Mouse (Mus musculus): ENCODE data around the gene Pacsin2. TPM values are rescaled to one million over a fixed set of nuclear protein-coding genes. Genes with fewer than 3 reads are reported as not detected.
A peak's percentile ranks its signal among the peaks of the same experiment; 100 is the strongest.
"Not testable (repeated sequence)": the region's sequence is repeated elsewhere in the genome, so short reads cannot be mapped to it uniquely, and the experiment has no call there.

The Pacsin2 gene
- polyA plus RNA-seq, 1 experiment from 2014 or later: 76.4 TPM

DNA sequence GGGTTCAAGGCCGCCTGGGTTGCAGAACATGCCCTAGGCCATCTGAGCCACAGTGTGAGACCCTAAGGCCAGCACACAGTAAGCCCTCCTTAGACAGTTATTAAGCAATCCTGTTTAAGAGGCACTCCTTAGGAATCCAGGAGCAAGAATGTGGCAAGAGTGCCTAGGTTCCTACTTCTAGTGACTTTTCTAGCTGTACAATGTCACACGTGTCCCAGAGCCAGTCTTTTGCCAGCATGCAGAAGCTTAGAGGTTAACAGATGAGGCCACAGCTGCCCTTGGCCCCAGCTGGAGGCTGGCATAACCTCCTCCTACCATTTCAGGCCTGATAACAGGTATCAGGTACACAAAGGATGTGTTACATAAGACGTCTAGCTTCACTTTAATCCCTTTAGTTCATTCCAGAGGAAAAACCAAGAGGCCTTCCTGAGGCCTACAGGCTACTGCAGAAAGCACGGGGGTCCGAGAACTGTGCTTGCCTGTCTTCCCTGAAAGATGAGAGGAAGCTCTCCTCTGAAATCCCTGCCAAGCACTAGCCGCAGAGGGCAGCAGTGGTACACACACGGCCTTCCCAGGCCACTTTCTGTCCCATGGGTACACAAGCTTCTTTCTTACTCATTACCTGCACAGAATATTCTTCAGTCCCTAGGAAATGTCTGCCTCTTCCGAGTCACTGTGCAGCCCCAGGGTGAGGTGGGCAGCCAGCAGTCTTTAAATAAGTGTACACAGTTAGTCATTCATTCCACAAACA is 55.5 kb downstream of the Pacsin2 start:
- 56% methylated on average over 8 of the region's 8 CpGs for WGBS
- no peak overlapping the region for H3K4me2 ChIP-seq (ENCODE audit: low read depth, low read length)

DNA sequence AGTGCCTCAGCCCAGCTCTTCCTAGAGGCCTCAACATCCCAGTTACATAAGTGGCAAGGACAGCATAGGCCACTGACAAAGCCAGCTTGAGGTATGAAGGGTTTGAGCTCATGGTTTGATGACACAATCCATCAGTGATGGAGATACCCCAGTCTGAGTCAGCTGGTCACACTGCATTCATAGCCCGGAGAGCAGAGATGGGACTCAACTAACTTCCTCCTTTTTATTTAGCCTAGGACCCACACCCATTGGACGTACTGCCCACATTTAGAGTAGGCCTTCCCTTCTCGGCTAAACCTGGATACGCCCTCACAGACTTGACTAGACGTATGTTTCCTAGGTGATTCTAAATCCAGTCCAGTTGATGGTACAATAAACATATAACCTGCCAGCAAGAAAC is 56.2 kb downstream of the Pacsin2 start:
- Histone ChIP-seq H3K9me3 (ENCODE audit: control insufficient read depth, low read length) (no peaks in the 10 kb centered on the region), H3K9ac (ENCODE audit: low read depth, low read length) (no peak overlapping the region), H3K4me2 (ENCODE audit: low read depth, low read length) (no peak overlapping the region), H3K4me1 (ENCODE audit: control insufficient read depth, insufficient read depth, low read length) (peaks cover 26% of the 10 kb centered on the region), H3K27ac (ENCODE audit: low read length) (peak overlapping the region; percentile 61; the same call in 1 of the 2 replicates), H3K4me3 (ENCODE audit: low read length) (no peak overlapping the region), H3K36me3 (ENCODE audit: control insufficient read depth, insufficient read depth, low read length) (peaks cover 3% of the 10 kb centered on the region; the same call in 1 of the 2 replicates), H3K27me3 (replicated peaks; ENCODE audit: control insufficient read depth, insufficient read depth, low read length) (no peaks in the 10 kb centered on the region)
- 74% methylated on average over 5 of the region's 5 CpGs for WGBS
- no peak for ATAC-seq

More for the DNA sequence above, 55.5 kb downstream of the Pacsin2 start:
- Histone ChIP-seq H3K4me1 (ENCODE audit: control insufficient read depth, insufficient read depth, low read length) (peaks cover 26% of the 10 kb centered on the region), H3K9ac (ENCODE audit: low read depth, low read length) (no peak overlapping the region), H3K27me3 (replicated peaks; ENCODE audit: control insufficient read depth, insufficient read depth, low read length) (no peaks in the 10 kb centered on the region), H3K4me3 (ENCODE audit: low read length) (no peak overlapping the region), H3K36me3 (ENCODE audit: control insufficient read depth, insufficient read depth, low read length) (peaks cover 3% of the 10 kb centered on the region; the same call in 1 of the 2 replicates), H3K9me3 (ENCODE audit: control insufficient read depth, low read length) (no peaks in the 10 kb centered on the region), H3K27ac (ENCODE audit: low read length) (peak overlapping the region; percentile 61)
- peak; percentile 57; the same call in 1 of the 2 replicates for ATAC-seq

DNA sequence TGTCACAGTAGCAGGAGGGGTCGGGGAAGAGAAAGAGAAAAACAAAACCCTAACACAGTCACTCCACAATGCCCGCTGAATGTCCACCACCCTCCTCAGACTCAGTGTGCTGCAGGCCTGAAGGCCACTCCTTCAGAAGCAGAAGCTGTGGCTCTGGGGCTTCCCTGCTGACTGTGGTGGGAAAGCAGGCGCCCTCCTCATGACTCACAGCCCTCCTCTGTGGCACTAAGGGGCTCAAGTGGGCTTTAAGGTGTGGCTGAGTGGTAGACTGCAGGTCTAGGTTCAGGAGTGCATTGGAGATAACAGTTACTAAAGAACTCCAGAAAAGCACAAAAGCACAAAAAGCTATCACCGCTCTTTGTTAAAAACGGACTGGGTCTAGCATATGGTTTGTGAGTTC is 56.9 kb downstream of the Pacsin2 start:
- no peak overlapping the region for H3K4me2 ChIP-seq (ENCODE audit: low read depth, low read length)
- 84% methylated on average over 5 of the region's 5 CpGs for WGBS
- peaks cover 3% of the 10 kb centered on the region; the same call in 1 of the 2 replicates for H3K36me3 ChIP-seq (ENCODE audit: control insufficient read depth, insufficient read depth, low read length)
- no peak overlapping the region for H3K9ac ChIP-seq (ENCODE audit: low read depth, low read length)
- H3K9me3 ChIP-seq (ENCODE audit: control insufficient read depth, low read length): no peaks in the 10 kb centered on the region
- no peak overlapping the region for H3K27ac ChIP-seq (ENCODE audit: low read length)
- ATAC-seq: no peak
- H3K4me1 ChIP-seq (ENCODE audit: control insufficient read depth, insufficient read depth, low read length): peaks cover 26% of the 10 kb centered on the region
- no peaks in the 10 kb centered on the region for H3K27me3 ChIP-seq (replicated peaks; ENCODE audit: control insufficient read depth, insufficient read depth, low read length)
- no peak overlapping the region for H3K4me3 ChIP-seq (ENCODE audit: low read length)

DNA sequence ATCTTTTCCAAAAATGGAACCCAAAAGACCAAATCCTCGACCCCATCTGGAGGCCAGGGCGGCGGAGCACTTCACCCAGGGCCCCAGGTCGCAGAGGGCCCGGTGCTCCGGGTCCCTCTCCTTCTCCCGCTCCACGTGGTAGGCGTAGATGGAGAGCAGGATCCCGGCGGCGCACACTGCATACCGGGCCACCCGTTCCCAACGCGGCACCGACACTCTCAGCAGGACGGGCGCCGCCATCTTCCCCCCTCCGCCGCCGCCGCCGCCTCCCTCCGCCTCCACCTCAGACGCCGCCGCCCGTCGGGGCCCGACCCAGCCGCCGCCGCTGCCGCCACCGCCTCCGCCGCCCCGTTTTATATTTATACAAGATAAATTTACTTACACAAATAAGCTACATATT is 58.5 kb downstream of the Pacsin2 start:
- H3K27ac ChIP-seq (ENCODE audit: low read length); H3K4me2 ChIP-seq (ENCODE audit: low read depth, low read length); H3K27me3 ChIP-seq (replicated peaks; ENCODE audit: control insufficient read depth, insufficient read depth, low read length); H3K4me3 ChIP-seq (ENCODE audit: low read length); H3K9me3 ChIP-seq (ENCODE audit: control insufficient read depth, low read length); H3K9ac ChIP-seq (ENCODE audit: low read depth, low read length); H3K36me3 ChIP-seq (ENCODE audit: control insufficient read depth, insufficient read depth, low read length): not testable (repeated sequence)
- H3K4me1 ChIP-seq (ENCODE audit: control insufficient read depth, insufficient read depth, low read length): peaks cover 24% of the 10 kb centered on the region
- peak; percentile 61 for ATAC-seq
- WGBS: 88% methylated on average over 20 of the region's 40 CpGs

DNA sequence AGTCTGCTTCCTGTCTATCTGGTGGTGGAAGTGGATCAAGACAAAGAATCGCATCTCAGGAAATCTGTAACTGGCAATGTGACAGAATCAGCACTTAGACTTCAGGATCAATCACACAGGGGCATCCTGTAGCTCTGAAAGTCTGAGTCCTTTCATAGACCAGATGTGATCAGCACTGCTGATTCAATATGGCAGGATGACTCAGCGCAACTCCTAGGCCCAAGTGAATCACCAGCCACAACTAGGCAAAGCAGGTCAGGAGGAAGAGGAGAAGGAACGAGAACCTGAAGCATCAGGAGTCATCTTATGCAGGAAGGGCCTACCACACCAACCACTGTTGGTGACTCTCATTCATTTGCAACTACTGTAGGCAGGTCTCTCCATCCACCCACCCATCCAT is 60.4 kb downstream of the Pacsin2 start:
- Histone ChIP-seq H3K27me3 (replicated peaks; ENCODE audit: control insufficient read depth, insufficient read depth, low read length) (no peaks in the 10 kb centered on the region), H3K4me1 (ENCODE audit: control insufficient read depth, insufficient read depth, low read length) (peaks cover 11% of the 10 kb centered on the region), H3K4me2 (ENCODE audit: low read depth, low read length) (no peak overlapping the region), H3K9ac (ENCODE audit: low read depth, low read length) (no peak overlapping the region), H3K36me3 (ENCODE audit: control insufficient read depth, insufficient read depth, low read length) (peaks cover 3% of the 10 kb centered on the region; the same call in 1 of the 2 replicates), H3K4me3 (ENCODE audit: low read length) (no peak overlapping the region), H3K27ac (ENCODE audit: low read length) (no peak overlapping the region), H3K9me3 (ENCODE audit: control insufficient read depth, low read length) (no peaks in the 10 kb centered on the region)
- WGBS: 91% methylated on average over 3 of the region's 3 CpGs
- no peak for ATAC-seq

DNA sequence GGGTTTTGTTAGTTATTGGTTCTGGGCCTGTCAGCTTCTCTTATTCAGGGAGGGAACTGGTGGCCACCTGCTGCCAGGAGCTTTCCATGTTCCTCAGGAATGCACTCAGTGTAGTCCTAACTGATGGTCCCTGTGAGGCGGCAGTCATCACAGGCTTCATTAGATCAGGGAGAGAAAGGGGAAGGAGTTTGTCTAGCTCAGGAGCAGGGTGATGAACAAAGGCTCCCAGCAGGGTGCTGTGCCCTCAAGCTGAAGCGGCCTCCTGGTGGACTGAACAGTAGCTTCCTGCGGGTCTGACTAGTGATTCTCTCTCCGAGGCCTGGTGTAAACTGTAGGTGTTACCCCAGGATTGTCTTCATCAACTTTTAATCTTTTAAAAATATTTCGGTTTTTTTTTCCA is 61.4 kb downstream of the Pacsin2 start:
- WGBS: 74% methylated on average over 5 of the region's 5 CpGs
- ATAC-seq: no peak
- H3K4me3 ChIP-seq (ENCODE audit: low read length): no peak overlapping the region

DNA sequence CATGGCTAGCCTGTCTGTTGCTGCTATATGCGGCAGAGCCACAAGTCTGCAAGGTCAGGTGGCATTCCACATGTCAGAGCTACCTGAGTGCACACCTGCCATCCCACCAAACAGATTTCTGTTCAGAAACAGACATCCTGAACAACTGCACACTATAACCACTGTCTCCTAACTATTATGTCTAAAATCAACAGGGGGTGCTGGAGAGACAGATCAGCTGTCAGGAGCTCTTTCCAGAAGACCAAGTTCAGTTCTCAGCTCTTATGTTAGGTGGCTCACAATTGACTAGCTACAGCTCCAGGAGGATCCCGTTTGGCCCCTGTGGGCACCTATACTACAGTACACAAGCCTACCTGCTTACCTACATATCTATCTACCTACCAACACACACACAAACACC is 71.7 kb downstream of the Pacsin2 start:
- no peak for ATAC-seq
- 85% methylated on average over 2 of the region's 2 CpGs for WGBS
- H3K9ac ChIP-seq (ENCODE audit: low read depth, low read length): no peak overlapping the region
- H3K4me1 ChIP-seq (ENCODE audit: control insufficient read depth, insufficient read depth, low read length): no peaks in the 10 kb centered on the region
- H3K27ac ChIP-seq (ENCODE audit: low read length): no peak overlapping the region
- H3K4me3 ChIP-seq (ENCODE audit: low read length): no peak overlapping the region
- H3K27me3 ChIP-seq (replicated peaks; ENCODE audit: control insufficient read depth, insufficient read depth, low read length): no peaks in the 10 kb centered on the region
- H3K4me2 ChIP-seq (ENCODE audit: low read depth, low read length): no peak overlapping the region
- H3K36me3 ChIP-seq (ENCODE audit: control insufficient read depth, insufficient read depth, low read length): no peaks in the 10 kb centered on the region
- H3K9me3 ChIP-seq (ENCODE audit: control insufficient read depth, low read length): no peaks in the 10 kb centered on the region

More for the DNA sequence above, 61.4 kb downstream of the Pacsin2 start:
- no peak overlapping the region for H3K27ac ChIP-seq (ENCODE audit: low read length)
- no peaks in the 10 kb centered on the region for H3K27me3 ChIP-seq (replicated peaks; ENCODE audit: control insufficient read depth, insufficient read depth, low read length)
- no peak overlapping the region for H3K4me2 ChIP-seq (ENCODE audit: low read depth, low read length)
- peaks cover 3% of the 10 kb centered on the region; the same call in 1 of the 2 replicates for H3K4me1 ChIP-seq (ENCODE audit: control insufficient read depth, insufficient read depth, low read length)
- no peak overlapping the region for H3K9ac ChIP-seq (ENCODE audit: low read depth, low read length)
- H3K9me3 ChIP-seq (ENCODE audit: control insufficient read depth, low read length): no peaks in the 10 kb centered on the region
- H3K36me3 ChIP-seq (ENCODE audit: control insufficient read depth, insufficient read depth, low read length): peaks cover 3% of the 10 kb centered on the region; the same call in 1 of the 2 replicates

DNA sequence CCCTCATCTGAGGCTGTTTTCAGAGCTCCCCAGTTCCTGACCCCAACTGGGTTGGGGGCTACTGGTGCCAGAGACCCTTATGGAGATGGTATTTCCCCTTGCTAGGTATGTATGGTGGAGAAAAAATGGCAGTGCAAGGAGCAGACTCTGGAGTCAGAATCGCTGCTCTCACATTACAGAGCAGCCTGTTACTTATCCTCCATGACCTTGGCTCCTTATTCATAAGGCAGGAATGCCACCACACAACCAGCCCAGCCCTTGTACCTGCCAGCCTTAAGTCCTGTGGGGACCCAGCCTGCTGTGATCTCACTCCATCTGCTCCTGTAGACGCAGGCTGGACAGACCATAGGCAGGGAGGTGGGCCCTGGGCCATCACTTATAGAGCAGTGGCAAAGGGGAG is 76.5 kb downstream of the Pacsin2 start:
- H3K9me3 ChIP-seq (ENCODE audit: control insufficient read depth, low read length): no peaks in the 10 kb centered on the region
- no peak for ATAC-seq
- no peak overlapping the region for H3K4me2 ChIP-seq (ENCODE audit: low read depth, low read length)
- H3K27me3 ChIP-seq (replicated peaks; ENCODE audit: control insufficient read depth, insufficient read depth, low read length): no peaks in the 10 kb centered on the region
- no peak overlapping the region for H3K9ac ChIP-seq (ENCODE audit: low read depth, low read length)
- H3K36me3 ChIP-seq (ENCODE audit: control insufficient read depth, insufficient read depth, low read length): peaks cover 14% of the 10 kb centered on the region
- no peak overlapping the region for H3K4me3 ChIP-seq (ENCODE audit: low read length)
- no peak overlapping the region for H3K27ac ChIP-seq (ENCODE audit: low read length)
- H3K4me1 ChIP-seq (ENCODE audit: control insufficient read depth, insufficient read depth, low read length): no peaks in the 10 kb centered on the region
- WGBS: 82% methylated on average over 2 of the region's 2 CpGs

DNA sequence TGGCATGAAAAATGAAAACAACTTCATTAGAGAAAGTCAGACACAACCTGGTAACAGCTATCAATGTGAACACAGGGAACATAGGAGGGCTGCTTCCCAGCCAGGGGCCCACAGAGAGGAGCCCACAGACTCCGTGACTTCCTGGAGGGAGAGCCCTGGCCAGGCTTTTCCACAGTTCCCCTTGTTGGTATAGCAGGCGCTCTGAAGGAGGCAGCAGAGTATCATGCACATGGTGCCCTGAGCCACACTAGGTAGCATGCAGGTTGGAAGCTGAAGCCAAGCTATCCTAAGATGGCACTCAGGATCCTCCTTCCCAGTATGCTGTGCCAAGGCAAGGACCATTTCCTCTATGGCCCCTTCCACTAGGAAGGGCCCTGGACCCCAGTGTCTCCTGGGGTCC is 80.8 kb downstream of the Pacsin2 start:
- no peak overlapping the region for H3K4me3 ChIP-seq (ENCODE audit: low read length)
- H3K9me3 ChIP-seq (ENCODE audit: control insufficient read depth, low read length): no peaks in the 10 kb centered on the region
- H3K36me3 ChIP-seq (ENCODE audit: control insufficient read depth, insufficient read depth, low read length): peaks cover 28% of the 10 kb centered on the region
- H3K27ac ChIP-seq (ENCODE audit: low read length): no peak overlapping the region
- H3K27me3 ChIP-seq (replicated peaks; ENCODE audit: control insufficient read depth, insufficient read depth, low read length): no peaks in the 10 kb centered on the region
- WGBS: 92% methylated on average over 2 of the region's 2 CpGs
- no peak for ATAC-seq
- no peaks in the 10 kb centered on the region for H3K4me1 ChIP-seq (ENCODE audit: control insufficient read depth, insufficient read depth, low read length)
- no peak overlapping the region for H3K9ac ChIP-seq (ENCODE audit: low read depth, low read length)
- H3K4me2 ChIP-seq (ENCODE audit: low read depth, low read length): no peak overlapping the region

Data from intestine, embryonic 16.5 days (tissue).